Mouse (Mus musculus): ENCODE results near the gene Gmds. TPM values are rescaled to one million over a fixed set of nuclear protein-coding genes. Genes with fewer than 3 reads are reported as not detected.
A peak's percentile ranks its signal among the peaks of the same experiment; 100 is the strongest.

Gmds gene
- polyA plus RNA-seq, 1 experiment from 2014 or later = 24.7 TPM

DNA sequence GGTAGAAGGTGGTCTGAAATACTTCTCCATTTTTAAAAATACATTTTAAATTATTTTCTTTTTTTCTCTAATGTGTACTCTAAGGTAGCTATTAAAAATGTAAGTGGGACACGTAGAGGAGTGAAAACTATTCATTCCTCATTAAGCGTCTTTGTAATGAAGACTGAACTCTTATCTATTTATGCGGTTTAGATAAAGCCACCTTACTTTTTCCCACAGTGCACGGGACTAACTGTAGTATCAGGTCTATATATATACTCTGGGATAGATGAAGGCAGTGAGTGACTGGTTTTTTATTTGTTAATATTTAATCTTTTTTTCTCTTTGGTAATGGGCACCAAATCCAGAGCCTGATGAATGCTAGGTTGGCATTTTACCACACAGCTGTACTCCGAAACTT lies 478.3 kb downstream of the Gmds start:
- no peak overlapping the region for H3K4me2 ChIP-seq
- no peak for ATAC-seq (ENCODE audit: extremely low read depth, insufficient number of reproducible peaks, low FRiP score, low TSS enrichment)
- no peaks in the 10 kb centered on the region for H3K36me3 ChIP-seq
- H3K4me3 ChIP-seq = no peak overlapping the region
- WGBS = 74% methylated on average over 5 of the region's 5 CpGs
- no peaks in the 10 kb centered on the region for H3K9me3 ChIP-seq
- H3K4me1 ChIP-seq = peaks cover 7% of the 10 kb centered on the region
- H3K27me3 ChIP-seq (replicated peaks) = no peaks in the 10 kb centered on the region
- H3K27ac ChIP-seq (replicated peaks) = no peak overlapping the region
- no peak overlapping the region for H3K9ac ChIP-seq

DNA sequence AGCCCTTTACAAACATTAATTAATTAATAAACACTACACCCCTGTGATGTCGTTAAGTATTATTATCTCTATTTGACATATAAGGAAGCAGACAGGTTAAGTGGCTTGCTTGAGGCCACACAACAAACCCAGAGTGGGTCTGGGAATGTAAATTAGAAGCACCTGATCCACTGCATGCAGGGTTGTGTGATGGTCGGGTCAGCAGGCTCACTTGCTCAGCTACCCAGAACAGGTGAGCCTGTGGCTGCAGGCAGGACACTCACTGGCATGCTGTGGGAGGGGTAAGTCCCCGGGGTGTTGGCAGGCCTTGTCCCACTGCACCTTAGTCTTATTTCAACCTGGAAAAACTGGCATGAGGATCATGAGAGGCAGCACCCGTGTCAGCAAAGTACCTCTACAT lies 484.5 kb downstream of the Gmds start:
- WGBS = 68% methylated on average over 4 of the region's 4 CpGs
- no peak overlapping the region for H3K27ac ChIP-seq (replicated peaks)
- ATAC-seq (ENCODE audit: extremely low read depth, insufficient number of reproducible peaks, low FRiP score, low TSS enrichment) = no peak

DNA sequence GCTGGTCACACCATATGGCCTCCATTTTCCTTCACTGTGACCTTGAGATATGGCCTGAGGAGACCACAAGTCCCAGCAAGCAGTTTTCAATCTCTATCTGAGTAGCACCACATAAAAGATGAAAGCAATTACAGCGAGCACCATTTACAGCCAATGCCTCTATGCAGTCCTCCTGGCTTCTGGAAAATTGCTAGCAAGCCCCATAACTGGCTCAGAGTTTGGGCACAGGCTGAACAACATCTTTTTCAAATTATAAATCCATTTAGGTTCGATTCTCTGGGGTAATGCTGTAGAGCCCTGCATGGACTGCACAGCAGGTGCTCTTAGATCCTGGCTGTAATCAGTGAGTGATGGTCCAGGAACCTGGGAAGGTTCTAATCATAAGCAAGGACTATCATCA lies 485.0 kb downstream of the Gmds start:
- Histone ChIP-seq H3K4me1 (no peaks in the 10 kb centered on the region), H3K4me2 (no peak overlapping the region), H3K36me3 (no peaks in the 10 kb centered on the region), H3K27me3 (replicated peaks) (no peaks in the 10 kb centered on the region), H3K4me3 (no peak overlapping the region), H3K27ac (replicated peaks) (no peak overlapping the region), H3K9me3 (no peaks in the 10 kb centered on the region), H3K9ac (no peak overlapping the region)
- WGBS = 50% methylated on average over 2 of the region's 2 CpGs
- no peak for ATAC-seq (ENCODE audit: extremely low read depth, insufficient number of reproducible peaks, low FRiP score, low TSS enrichment)

More for the DNA sequence above, 484.5 kb downstream of the Gmds start:
- Histone ChIP-seq H3K4me3 (no peak overlapping the region), H3K27me3 (replicated peaks) (no peaks in the 10 kb centered on the region), H3K9ac (no peak overlapping the region), H3K4me1 (no peaks in the 10 kb centered on the region), H3K9me3 (no peaks in the 10 kb centered on the region), H3K36me3 (no peaks in the 10 kb centered on the region), H3K4me2 (no peak overlapping the region)

DNA sequence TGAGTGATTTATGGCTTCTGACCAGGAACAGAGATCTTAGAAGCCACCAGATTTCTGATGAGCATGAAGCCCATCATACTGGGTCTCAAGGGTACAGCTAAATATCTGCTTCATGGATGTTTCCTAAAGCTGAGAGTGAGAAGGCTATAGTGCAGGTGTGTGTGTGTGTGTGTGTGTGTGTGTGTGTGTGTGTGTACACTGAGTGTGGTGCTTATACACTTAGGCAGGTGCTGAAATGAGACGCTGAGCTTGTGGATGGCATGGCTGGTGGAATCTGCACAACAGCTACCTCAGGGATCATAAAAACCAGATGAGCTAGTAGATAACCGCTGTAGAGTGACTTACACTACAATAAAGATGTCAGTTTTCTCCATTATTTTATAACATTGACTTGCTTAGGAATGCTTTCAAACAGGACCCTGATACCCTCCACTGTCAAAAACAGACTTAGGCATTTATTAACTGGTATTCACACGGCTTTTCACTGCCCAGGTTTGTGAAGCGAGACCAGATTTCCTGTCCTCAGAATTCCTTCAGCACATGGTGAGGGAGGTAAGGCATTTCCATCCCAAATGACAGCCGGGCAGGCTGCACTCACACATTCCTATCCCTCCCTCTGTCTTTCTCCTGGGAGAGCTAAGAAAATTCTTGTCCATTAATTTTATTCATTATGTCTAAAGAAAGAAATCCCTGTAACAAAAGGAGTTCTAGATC lies 489.1 kb downstream of the Gmds start:
- H3K27ac ChIP-seq (replicated peaks) = no peak overlapping the region
- H3K4me2 ChIP-seq = no peak overlapping the region
- H3K9ac ChIP-seq = no peak overlapping the region
- 45% methylated on average over 5 of the region's 5 CpGs for WGBS
- no peaks in the 10 kb centered on the region for H3K9me3 ChIP-seq
- H3K27me3 ChIP-seq (replicated peaks) = no peaks in the 10 kb centered on the region
- ATAC-seq (ENCODE audit: extremely low read depth, insufficient number of reproducible peaks, low FRiP score, low TSS enrichment) = no peak
- no peak overlapping the region for H3K4me3 ChIP-seq
- H3K36me3 ChIP-seq = no peaks in the 10 kb centered on the region
- H3K4me1 ChIP-seq = no peaks in the 10 kb centered on the region

DNA sequence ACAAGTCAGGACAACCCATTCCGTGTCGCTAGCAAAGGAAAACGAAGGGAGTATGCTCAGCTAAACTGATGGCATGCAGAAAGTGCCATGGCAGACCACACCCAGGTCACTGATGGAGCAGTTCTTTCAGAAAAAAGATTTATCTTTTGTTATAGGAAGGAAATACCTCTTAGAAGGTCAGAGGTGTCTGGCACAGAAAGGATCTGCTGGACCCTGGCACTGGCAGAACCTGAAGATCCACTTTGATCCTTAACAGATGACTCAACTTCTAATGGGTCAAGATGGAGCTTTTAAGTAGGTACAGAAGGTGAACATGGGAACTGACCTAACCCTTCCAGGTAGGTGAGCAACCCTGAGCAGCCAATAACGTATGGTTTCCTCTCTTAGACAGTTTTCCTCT lies 502.7 kb downstream of the Gmds start:
- Histone ChIP-seq H3K4me3 (no peak overlapping the region), H3K36me3 (no peaks in the 10 kb centered on the region), H3K27me3 (replicated peaks) (peaks cover 30% of the 10 kb centered on the region; the same call in 1 of the 2 replicates), H3K4me1 (peaks cover 3% of the 10 kb centered on the region; the same call in 1 of the 2 replicates), H3K9ac (no peak overlapping the region), H3K9me3 (no peaks in the 10 kb centered on the region), H3K27ac (replicated peaks) (no peak overlapping the region), H3K4me2 (no peak overlapping the region)
- WGBS = 76% methylated on average over 4 of the region's 4 CpGs
- no peak for ATAC-seq (ENCODE audit: extremely low read depth, insufficient number of reproducible peaks, low FRiP score, low TSS enrichment)

DNA sequence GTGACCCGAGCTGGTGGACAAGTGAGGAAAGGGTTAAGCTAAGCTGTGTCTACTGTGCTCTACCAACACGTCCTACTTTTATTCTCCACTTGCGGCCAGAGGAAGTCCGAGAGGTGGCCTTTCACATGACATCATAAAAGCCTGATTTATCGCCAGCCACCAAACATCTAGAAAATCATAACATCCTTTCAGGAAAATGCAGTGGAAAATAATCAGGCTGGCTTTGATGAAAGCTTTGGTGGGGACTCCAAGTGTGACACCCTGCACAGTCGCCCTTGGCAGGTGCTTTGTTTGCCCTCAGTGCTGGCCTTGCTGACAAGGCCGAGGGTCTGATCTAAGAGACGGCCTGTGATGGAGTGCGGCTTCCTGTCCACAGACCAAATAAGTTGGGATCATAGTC lies 508.2 kb downstream of the Gmds start:
- 38% methylated on average over 9 of the region's 9 CpGs for WGBS
- Histone ChIP-seq H3K4me2 (no peak overlapping the region), H3K27ac (replicated peaks) (peak overlapping the region; percentile 34; the same call in 1 of the 2 replicates), H3K9me3 (no peaks in the 10 kb centered on the region), H3K4me1 (peaks cover 29% of the 10 kb centered on the region), H3K27me3 (replicated peaks) (peaks cover 60% of the 10 kb centered on the region), H3K9ac (no peak overlapping the region), H3K36me3 (no peaks in the 10 kb centered on the region), H3K4me3 (no peak overlapping the region)
- no peak; the same call in 1 of the 2 replicates for ATAC-seq (ENCODE audit: extremely low read depth, insufficient number of reproducible peaks, low FRiP score, low TSS enrichment)

DNA sequence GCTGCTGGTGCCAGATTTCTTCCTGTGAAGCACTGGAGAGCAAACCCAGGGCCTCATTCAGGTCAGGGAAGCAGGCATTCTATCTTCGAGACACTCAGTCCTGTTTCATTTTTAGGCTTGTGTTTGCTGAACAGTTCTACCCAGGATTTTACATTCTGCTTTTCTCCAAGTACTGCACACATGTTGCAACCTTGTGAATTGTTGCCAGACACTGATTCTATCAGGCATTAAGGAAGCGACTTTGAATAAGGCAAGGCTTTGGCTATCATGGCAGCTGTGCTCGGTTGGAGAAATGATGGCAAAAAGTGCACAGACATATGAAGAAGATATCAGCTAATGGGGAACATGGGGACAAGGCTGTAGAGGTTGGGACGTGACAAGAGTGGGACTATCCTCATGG lies 510.1 kb downstream of the Gmds start:
- no peaks in the 10 kb centered on the region for H3K36me3 ChIP-seq
- no peak for ATAC-seq (ENCODE audit: extremely low read depth, insufficient number of reproducible peaks, low FRiP score, low TSS enrichment)
- 73% methylated on average over 4 of the region's 4 CpGs for WGBS

DNA sequence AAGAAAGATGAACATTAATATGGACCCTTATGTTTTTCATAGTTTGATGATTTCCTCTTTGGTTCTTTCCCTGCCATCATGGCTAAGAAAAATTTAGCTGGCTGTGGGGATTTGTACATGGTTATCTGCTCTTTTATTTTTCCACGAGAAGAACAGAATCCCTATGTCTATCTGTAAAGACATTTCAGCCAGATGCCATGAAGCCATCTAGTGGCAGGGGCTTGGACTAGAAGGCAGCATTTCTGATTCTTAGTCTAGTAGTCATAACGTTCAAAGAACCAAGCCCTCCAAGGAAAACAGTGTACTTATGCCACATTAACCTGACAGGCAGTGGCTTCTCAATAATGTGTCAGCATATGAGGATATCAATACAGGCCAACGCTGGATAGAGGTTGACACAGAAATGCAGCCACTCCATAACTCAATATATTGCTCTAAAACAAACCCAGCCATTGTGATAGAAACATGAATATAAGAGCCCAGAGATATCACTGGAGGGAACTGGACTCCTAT lies 510.7 kb downstream of the Gmds start:
- H3K9ac ChIP-seq = no peak overlapping the region
- H3K4me1 ChIP-seq = peaks cover 38% of the 10 kb centered on the region
- H3K4me2 ChIP-seq = no peak overlapping the region
- ATAC-seq (ENCODE audit: extremely low read depth, insufficient number of reproducible peaks, low FRiP score, low TSS enrichment) = no peak
- no peak overlapping the region for H3K4me3 ChIP-seq
- 27% methylated on average over 3 of the region's 3 CpGs for WGBS
- peaks cover 68% of the 10 kb centered on the region for H3K27me3 ChIP-seq (replicated peaks)
- H3K27ac ChIP-seq (replicated peaks) = no peak overlapping the region
- H3K36me3 ChIP-seq = no peaks in the 10 kb centered on the region
- H3K9me3 ChIP-seq = no peaks in the 10 kb centered on the region

More for the DNA sequence above, 510.1 kb downstream of the Gmds start:
- Histone ChIP-seq H3K9ac (no peak overlapping the region), H3K27me3 (replicated peaks) (peaks cover 69% of the 10 kb centered on the region), H3K9me3 (no peaks in the 10 kb centered on the region), H3K27ac (replicated peaks) (no peak overlapping the region), H3K4me1 (peaks cover 35% of the 10 kb centered on the region), H3K4me3 (no peak overlapping the region), H3K4me2 (no peak overlapping the region)

DNA sequence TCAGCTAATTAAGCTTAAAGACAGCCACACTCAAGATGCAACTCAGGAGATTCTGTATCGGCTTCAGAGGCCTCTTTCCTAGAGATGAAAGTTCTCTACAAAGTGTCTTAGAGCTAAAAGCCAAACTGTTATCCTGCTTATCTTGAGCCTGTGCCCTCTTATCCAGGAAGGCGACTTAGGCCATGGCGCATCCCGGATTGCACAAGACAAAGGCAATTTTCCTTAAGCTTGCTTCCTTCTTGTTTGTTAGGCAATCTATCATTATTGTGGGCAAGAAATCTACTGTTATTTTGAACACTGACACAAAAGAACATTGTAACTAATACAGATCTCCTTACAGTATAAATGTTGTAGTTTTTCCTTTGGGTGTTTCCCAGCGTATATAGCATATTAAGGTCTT lies 511.4 kb downstream of the Gmds start:
- H3K36me3 ChIP-seq = no peaks in the 10 kb centered on the region
- H3K27me3 ChIP-seq (replicated peaks) = peaks cover 74% of the 10 kb centered on the region
- peaks cover 44% of the 10 kb centered on the region for H3K4me1 ChIP-seq
- no peaks in the 10 kb centered on the region for H3K9me3 ChIP-seq
- H3K27ac ChIP-seq (replicated peaks) = no peak overlapping the region
- no peak overlapping the region for H3K4me3 ChIP-seq
- no peak overlapping the region for H3K4me2 ChIP-seq
- 36% methylated on average over 5 of the region's 5 CpGs for WGBS
- ATAC-seq (ENCODE audit: extremely low read depth, insufficient number of reproducible peaks, low FRiP score, low TSS enrichment) = no peak
- H3K9ac ChIP-seq = no peak overlapping the region

DNA sequence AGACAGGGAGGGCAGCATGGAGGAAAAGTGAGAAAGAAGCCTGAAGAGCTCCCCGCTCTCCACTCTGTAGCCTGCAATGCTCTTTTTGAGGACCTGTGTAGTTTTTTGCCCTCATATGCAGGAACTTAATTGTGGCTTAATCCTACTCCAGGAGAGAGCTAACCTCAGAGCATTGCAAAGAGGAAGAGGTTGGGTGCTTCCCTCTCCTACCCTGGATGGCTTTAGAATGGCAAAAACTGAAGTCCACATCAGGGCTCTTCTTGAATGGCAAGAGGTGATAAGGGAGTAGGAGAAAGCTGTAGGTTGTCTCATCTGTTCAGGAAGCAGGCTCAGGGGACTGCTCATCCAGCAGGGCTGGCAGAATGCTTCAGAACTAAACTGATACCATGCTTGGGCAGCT lies 513.4 kb downstream of the Gmds start:
- no peak overlapping the region for H3K27ac ChIP-seq (replicated peaks)
- no peaks in the 10 kb centered on the region for H3K9me3 ChIP-seq
- no peak overlapping the region for H3K4me2 ChIP-seq
- no peak overlapping the region for H3K9ac ChIP-seq
- peaks cover 53% of the 10 kb centered on the region for H3K4me1 ChIP-seq
- H3K27me3 ChIP-seq (replicated peaks) = peaks cover 62% of the 10 kb centered on the region
- H3K36me3 ChIP-seq = no peaks in the 10 kb centered on the region
- no peak for ATAC-seq (ENCODE audit: extremely low read depth, insufficient number of reproducible peaks, low FRiP score, low TSS enrichment)
- WGBS = 81% methylated on average over 1 of the region's 1 CpGs
- H3K4me3 ChIP-seq = no peak overlapping the region

DNA sequence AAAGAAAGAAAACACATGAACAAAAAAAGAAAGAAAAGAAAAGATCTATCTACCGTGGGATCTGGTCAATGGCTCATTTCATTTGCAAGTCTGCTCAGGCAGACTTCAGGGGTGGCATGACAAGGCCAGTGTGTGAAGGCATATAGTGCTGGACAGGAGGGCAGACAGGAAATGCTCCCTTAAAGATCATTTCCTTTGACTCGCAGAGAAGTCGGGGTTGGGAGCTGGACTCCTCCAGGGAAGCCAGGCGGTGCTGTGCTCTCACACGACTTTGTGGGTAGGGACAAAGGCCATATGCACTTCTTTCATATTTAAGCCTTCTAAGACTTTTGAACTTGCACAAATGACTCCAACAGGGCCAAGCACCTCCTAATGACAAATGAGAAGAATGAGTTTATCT lies 515.2 kb downstream of the Gmds start:
- no peak overlapping the region for H3K9ac ChIP-seq
- no peaks in the 10 kb centered on the region for H3K36me3 ChIP-seq
- H3K4me2 ChIP-seq = no peak overlapping the region
- no peak overlapping the region for H3K27ac ChIP-seq (replicated peaks)
- peaks cover 50% of the 10 kb centered on the region for H3K4me1 ChIP-seq
- peaks cover 59% of the 10 kb centered on the region for H3K27me3 ChIP-seq (replicated peaks)
- no peak overlapping the region for H3K4me3 ChIP-seq
- ATAC-seq (ENCODE audit: extremely low read depth, insufficient number of reproducible peaks, low FRiP score, low TSS enrichment) = no peak
- WGBS = 54% methylated on average over 5 of the region's 5 CpGs
- no peaks in the 10 kb centered on the region for H3K9me3 ChIP-seq

DNA sequence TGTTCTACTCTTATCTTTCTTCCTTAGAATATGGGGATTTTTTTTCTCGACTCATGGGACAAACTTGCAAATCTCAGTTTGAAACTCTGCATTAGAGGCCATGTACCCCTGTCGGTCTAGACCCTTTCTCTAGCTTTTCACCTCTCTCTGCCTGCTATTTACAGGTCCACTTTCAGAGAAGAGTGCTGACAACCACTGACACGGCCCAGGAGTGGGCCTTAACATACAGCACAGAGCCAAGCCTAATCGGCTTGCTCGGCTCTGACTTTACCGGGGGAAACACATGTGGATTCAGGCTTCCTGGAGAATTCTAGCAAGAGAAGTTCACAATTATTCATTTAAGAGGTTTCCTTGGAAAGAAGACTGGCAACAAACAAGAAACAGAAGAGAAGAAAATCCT lies 517.5 kb downstream of the Gmds start:
- peak overlapping the region; percentile 86 for H3K27ac ChIP-seq (replicated peaks)
- H3K27me3 ChIP-seq (replicated peaks) = peaks cover 72% of the 10 kb centered on the region
- H3K9me3 ChIP-seq = no peaks in the 10 kb centered on the region
- no peak for ATAC-seq (ENCODE audit: extremely low read depth, insufficient number of reproducible peaks, low FRiP score, low TSS enrichment)
- H3K36me3 ChIP-seq = no peaks in the 10 kb centered on the region
- H3K9ac ChIP-seq = peak overlapping the region; percentile 79
- H3K4me2 ChIP-seq = peak overlapping the region; percentile 76
- H3K4me3 ChIP-seq = peak overlapping the region; percentile 49
- peaks cover 43% of the 10 kb centered on the region for H3K4me1 ChIP-seq
- 6% methylated on average over 6 of the region's 6 CpGs for WGBS
